Mouse (Mus musculus): ENCODE results near the gene Trabd2b. TPM values are rescaled to one million over a fixed set of nuclear protein-coding genes. Genes with fewer than 3 reads are reported as not detected.

The Trabd2b gene
- polyA plus RNA-seq, 2 experiments from 2014 or later, result not detected

DNA sequence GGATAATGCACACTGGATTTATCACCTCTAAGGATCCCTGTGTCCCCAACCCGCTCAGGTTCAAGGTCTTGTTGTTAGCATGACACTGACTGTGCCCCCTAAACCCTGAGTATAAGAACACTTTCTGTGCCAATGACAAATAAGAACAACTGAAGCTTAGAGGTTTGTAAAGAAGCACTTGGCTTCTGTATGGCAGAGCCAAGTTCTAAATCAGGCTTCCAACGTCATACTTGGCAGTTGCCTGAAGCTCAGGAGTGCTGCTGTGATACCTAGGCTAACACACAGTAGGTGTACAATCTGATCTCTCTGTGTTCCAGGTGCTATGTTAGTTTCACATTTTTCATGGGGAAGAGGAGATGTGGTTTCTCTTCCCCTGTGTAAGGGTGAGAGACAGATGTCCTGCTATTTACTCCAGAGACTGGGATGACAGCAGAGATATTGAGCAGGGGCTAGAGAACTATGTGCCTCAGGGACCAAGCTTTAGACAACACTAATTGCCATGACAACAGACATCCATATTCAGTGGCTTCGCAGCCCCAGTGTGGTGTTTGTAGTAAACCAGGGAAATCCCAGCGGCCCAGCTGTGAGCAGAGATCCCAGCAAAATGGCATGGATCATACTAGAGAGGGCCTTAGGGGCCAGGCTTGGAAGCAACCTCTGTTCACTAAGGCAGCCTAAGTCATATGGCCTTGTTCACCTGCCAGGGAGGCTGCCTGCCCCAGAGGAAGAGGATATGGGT is 89.3 kb downstream of the Trabd2b start:
- ATAC-seq, result no peak

DNA sequence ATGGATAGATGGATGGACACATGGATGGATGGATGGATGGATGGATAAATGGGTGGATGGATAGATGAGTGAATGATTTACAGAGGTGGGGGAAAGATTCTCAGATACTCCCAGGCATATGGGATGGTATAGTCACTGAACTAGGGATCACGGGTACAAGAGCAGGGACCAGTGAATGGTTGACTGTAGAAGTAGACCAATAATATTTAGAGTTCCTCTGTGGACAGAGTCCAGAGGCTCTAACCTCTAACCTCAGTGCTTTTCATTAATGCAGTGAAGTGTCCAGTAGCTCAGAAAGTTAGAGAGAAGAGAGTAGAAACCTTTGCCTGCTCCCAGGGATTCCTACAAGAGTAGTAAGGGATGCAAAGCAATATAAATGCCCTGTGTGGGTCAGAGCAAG is 93.1 kb downstream of the Trabd2b start:
- no peak for ATAC-seq

DNA sequence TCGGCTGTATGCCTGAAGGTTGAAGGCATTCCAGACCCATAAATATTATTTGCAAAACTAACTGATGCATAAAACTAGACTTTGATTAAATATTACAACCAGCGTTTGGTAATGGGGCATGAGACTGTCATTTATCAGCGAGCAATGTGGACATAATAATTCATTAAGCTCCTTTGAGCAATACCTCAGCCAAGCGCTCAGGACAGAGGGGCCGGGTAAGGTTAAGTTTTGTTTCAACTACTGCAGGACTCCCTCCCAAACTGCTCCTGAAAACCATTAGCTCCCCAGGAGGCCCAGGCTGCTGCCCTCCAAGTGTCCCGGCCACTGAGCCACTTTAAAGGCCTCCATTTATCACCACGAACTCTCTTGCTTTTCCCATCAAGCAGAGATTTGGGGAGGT is 93.8 kb downstream of the Trabd2b start:
- ATAC-seq, result no peak

DNA sequence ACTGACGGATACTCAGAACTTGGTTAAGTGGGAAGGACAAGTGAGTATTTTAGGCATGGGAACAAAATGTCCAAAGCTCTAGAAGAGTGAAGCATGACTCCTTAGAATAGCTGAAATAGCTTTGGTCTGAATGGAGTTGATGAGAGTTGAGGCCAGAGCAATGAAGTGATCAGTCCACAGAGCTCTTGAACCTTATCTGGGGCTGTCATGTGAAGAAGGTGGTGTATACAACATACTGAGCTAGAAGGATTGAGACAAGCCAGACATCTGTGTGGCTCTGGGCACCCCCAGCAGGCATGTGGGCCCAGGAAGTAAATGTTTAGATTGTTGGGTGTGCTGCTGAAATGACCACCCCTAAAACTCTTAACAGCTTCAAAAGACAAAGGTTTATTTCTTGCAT is 94.5 kb downstream of the Trabd2b start:
- ATAC-seq, result no peak

DNA sequence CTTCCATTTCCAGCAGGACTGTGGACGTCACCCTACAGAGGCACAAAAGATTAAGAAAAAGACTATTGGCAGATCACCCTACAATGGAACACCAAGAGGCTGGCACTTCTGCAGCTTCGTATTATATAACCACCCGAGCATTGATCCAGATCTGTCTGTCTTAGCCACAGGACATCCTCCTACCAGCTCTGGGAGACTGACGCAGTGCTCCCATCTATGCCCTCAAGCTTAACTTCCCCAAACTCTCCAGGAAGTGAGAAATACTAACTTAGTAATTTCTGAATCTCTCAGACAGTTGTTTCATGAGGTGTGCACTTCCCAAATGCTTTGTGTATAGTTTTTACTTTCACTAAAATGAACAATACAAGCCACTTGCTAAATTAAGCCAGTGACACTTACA is 95.1 kb downstream of the Trabd2b start:
- no peak for ATAC-seq

DNA sequence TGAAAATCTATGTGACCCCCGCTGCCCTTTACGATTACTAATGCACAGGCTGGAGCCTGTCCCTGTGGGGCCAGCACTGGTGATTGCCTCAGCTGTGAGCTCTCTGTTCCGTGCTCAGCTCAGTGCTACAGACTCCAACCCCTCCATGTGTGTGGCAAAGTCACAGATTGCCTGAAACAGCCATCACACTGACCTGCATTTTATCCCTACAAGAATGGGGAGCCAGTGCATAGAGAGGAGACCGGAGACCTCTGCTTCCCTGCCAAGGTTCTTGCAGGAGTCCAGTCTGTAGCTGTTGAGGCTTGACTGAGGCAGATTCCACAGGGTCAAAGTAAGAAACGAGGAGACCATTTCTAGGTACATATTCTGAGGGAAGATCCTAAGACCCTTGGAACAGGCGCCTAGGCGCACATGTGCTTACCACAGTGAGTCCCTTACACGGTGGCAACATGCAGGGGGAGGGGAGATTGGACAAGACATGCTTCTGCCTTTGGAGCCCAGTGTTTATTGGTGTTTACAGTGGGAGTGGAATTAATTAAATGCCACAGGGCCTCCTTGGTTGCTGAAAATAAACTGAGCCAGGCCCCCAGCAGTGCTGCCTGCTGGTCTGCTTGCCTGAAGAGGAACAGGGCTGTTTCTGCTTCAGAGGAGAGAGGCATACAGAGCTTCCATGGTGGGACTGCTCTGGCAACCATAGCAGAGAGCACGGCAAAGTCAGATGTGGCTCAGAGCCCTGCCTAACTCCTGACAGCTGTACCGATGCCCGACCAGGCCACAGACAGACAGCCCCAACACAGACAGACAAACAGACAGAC is 97.9 kb downstream of the Trabd2b start:
- ATAC-seq, result no peak

DNA sequence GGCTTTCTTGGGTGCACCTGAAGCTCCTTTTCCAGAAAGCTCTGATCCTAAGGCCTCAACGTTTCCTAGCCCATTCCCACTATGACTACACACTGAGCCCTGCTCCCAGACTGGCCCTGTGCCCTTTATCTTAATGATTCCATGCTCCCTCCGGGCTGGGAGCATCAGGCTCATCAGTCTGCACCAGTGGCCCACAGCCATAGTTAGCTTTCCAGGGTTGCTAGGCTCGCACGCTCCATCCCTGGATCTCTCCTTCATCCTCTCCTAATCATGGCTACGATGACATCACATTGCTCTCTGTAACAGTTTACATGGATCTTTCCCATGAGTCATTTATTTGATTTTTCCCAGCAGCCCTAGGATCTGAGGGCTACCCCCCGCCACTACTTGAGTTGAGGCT is 103.1 kb downstream of the Trabd2b start:
- no peak for ATAC-seq

DNA sequence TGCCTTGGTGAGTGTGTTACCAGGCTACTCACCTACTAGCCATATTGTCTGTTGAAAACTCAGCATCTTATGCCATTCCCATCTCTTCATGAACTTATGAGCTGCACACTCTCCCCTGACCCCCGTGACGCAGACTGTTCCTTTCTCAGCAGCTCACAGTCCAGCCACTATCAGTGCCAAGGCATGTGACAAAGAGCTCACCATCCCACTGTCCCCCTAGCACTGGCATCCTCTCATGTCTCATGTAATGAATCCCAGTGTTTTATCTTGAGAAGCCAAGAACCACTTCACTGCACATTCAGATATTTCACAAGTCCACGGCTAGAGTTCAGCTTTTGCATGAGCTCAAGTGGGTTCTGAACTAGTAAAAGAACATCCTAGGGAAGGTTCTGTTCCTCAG is 105.1 kb downstream of the Trabd2b start:
- no peak for ATAC-seq

DNA sequence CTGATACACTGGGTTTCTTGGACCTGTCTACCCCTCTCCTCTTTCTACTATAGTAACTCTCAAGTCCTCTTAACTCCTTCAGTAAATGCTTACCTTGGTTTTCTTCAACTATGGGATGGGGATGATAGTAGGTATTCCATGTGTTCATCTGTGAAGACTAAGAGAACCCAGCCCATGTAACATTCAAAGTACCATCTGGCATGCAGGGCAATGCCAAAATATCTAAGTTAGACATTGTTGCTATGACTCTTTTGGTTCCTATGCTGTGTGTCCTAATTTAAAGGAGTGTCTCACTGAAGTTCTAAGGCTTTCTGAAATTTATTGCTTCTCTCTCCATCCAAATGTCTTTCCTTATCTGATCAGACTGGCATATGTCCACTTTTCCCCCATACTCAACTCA is 106.6 kb downstream of the Trabd2b start:
- no peak for ATAC-seq

DNA sequence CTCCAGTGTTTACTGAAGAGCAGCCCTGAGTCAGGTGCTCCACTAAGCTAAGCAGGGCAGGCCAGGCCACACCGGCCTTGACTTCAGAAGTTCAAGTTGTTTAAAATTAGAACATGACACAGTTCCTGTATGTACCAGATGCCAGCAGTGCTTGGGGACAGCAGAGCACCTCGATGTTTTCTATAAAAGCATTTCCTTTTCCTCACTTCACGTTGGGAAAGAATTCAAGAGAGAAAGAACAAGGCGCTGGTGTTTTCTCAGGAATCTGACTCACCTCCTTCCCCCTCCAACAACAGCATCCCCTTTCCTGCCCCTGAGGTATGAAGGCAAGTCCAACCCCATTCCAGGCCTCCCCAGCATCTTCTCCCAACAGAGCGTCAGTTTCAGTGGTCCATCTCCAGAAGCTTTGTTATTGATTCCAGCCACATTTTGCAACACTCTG is 108.8 kb downstream of the Trabd2b start:
- no peak for ATAC-seq

DNA sequence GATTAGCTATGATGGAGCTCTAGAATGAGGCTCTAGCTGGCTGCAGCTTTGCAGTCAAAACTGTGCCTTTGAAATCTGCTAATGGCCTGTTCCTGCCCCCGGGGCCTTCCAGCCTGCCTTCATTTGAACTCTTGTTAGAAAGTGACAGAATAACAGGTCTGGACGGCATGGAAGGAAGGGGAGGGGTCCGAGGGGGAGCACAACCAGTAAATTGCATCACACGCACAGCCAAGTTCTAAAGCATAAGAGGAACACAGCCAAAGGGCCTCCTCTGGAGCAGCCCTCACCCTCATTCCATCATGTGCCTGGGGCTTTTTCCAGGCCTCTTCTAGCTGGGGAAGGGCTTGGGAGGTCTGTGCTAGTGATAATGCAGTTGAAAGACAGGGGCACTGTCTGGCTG is 110.1 kb downstream of the Trabd2b start:
- no peak for ATAC-seq

DNA sequence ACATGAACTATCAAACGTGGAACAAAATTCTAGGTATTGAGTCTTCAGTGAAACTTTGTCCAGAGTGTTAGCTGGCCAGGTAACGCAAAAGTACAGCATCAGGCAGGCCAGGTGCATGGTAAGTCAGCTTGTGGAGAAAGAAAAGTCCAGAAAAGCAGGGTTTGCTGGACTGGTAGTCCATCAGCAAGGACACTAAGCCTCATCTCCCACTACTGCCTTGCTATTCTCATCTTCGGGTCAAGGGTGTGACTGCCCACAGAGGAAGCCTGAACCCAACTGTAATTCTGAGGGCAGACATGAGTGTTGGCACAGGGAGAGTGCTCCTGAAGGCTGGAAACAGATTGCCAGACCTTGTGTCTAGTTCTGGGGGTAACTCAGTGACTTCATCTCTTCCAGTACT is 111.5 kb downstream of the Trabd2b start:
- no peak for ATAC-seq

DNA sequence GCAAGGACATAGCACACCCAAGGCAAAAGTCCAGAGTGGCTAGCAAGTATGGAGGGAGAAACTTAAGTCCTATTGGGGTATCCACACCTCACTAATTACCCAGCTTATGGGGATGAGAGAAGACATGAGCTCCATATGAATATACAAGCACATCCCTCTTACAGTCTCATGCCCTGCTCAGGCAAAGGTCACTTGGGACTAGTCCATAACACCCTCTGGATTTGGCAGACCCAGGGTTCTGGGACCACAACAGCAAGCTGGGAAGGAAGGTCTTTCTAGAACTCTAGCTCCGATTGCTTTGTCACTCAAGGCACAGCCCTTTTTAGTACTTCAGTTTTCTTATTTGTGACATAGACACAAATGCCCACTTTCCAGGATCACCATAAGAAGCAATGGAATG is 112.0 kb downstream of the Trabd2b start:
- ATAC-seq, result no peak

DNA sequence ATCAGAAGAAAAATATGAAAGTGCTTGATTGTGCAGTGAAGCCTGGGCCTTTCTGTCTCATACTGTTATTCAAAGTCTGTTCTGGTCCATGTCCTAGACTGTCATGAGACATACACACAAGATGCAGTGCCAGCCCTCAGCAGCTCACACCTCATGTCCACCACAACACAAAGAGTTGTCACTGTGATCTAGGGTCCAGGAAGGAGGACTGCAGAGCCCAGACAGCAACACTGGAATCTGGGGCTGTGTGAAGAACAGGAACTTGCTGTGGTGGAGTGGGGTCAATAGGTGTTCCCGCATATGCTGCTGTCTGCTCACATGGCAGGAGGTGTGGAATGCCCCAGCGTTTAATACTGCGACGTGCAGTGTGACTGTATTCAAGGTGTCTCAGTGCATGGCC is 112.8 kb downstream of the Trabd2b start:
- no peak for ATAC-seq

DNA sequence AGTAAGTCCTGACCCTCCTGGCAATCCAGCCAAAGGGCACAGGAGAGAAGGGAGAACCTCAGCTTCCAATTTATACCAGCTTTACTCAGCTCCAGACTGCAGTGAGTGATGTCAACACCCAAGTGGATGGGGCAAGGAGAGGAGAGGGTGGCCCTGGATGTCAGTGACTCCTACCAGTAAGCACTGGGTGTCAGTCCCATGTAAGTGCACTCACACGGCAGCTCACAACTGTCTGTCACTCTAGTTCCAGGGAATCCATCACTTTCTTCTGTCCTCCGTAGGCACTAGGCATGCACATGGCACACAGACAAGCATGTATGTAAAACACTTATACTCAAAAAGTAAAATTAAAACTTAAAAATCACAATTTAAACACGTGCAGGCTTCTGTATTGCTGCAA is 113.4 kb downstream of the Trabd2b start:
- no peak for ATAC-seq

DNA sequence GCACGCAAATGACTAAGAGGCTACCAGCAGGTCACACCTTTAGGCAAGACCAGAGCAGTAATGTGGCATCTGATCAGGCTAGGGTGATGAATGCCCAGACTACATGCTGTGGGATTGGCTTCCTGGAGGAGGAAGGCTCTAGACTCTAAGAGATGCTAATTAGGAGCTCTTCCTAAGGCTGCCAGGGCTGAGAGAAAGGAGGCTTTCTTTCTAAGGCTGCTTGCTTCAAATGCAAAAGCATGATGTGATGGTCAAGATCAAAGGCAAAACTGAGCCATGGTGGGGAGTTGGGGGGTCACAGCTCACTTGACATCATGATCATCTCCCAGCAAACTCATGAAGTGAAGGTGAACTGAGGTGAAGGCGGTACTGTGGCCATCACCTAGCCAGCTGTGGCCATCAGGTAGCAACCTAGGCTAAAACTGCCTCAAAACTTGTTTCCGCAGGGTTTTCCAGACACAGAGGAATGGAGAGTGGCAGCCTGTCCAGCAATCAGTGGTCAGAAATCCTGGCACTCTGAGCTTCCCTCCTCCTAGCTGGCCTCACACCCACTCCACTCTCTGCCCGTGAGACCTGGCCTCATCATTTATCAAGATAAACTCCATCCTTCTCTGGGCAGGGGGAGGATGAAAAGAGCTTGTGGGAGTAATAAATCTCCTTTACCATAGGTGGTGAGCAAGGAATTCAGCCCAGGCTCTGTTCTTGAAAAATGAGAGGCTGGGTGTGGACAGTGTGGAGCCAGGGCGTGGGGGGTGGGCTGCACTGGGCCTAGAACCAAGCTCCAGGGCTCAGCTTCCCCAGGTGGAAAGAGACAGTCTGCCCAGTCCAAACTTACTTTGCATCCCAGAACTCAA is 117.0 kb downstream of the Trabd2b start:
- ATAC-seq, result no peak

DNA sequence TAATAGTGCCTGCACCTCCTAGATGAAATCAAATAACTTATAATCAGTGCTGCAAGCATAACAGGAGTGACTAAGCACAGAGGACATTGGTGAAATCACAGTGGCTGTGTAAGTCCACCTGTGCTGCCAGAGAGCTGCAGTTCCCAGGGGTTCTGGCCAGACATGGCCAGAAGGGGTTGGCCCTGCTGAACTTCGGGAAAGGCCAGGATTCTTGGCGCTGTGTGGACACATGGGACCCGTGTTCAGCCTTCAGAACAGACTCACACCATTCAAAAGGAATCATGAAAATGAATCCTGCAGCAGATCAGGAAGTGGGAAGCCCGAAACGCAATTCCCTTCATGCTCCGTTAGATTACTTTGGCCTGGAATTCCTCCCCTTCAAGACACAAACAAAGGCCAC is 125.1 kb downstream of the Trabd2b start:
- ATAC-seq, result no peak

DNA sequence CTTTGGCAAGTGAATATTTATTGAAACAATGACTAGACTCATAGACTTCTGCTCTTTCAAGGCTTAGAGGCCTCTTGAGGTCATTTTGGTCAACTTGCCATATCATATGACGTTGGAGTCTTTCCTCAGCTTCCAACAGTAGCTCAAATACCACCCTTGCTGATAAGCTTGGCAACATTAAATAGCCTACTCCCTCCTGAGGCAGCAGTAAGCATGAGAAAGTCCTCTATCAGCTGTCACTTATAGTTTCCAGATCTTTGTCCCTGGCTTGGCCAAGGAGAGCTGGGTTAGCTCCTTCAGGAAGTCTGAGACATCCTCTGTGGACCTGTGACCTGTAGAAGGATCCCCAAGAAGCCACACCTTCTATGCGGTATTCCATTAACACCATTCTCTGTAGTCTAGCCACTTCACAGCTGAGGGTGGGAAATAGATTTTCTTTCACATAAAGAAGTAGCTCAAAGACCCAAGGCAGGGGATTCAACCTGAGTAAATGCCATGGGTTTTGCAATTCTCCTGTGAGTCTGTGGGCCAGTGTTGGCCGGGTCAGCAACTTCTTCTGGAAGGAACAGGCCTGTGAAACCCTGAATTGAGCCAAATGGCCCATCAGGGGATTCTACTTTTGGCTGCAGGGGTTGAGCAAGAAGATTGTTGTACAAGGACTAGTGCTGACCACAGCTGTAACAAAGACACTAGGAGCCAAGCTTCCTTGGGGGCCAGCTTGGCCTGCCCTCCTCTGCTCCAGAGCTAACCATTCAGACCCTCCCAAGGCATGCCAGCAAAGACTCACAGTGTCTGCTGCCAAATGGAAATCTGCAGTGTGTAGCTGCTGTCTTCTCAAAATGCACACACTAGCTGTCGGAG is 127.6 kb downstream of the Trabd2b start:
- no peak for ATAC-seq

DNA sequence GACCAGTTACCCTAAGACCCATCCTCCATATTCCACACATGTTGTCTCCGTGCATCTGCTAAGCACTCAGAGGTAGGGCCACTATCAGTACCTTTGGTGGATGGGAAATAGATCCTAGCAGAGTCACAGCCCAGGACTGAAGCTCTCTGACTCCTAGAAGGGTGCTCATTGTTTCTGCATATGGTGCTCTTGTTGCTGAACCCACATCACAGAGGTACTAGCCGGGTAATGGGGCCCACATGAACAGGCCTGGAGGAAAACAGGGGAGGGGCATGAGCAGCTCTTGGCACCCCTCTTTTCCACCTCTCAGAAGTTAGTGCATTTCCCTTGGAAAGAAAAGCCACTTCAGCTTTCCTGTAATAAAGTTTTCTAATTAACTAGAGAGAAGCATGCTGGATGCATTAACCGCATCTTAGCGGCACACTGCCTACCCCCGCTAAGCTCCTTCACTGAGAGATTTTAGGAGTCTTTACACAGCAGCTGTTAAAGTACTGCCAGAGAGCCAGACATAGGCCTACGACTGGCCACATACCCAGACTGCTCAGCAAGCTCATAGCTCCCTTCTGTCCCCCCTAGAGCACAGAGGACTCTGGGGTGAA is 131.0 kb downstream of the Trabd2b start:
- no peak for ATAC-seq

DNA sequence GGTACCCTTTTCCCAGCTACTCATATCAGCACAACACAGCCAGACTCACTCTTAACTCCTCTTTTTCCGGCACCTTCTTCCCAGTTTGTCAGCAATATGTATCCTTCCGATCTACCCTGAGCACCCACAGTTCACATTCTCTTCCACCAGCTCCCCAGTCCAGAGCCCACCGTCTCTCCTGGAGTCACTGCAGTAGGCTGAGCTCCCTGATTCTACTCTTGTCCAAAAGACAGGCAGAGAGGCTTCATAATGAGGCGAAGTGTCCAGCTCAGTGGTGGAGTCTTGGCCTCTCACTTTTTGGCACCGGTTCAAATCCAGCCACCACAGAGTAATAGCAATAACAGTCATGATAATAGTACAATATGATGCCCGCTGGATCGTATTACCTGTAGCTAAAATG is 133.5 kb downstream of the Trabd2b start:
- no peak for ATAC-seq

DNA sequence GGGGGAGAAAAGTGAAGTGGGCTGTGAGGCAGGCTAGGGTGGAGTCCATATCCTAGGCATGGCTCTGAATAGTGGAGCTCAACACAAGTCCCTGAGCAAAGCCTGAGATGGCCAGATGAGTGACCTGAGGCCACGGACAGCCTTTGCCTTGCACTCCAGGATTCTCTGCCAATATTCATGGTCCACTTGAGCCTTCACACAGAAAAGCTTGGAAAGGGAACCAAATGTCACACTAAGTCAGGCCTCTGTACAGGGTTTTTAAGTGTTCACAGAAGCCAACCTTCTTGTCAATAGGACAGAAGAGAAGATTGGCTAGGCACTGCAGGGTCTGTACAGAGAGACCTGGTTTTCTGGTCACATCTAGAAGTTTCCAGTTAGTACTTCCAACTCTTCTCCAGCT is 134.7 kb downstream of the Trabd2b start:
- no peak for ATAC-seq

DNA sequence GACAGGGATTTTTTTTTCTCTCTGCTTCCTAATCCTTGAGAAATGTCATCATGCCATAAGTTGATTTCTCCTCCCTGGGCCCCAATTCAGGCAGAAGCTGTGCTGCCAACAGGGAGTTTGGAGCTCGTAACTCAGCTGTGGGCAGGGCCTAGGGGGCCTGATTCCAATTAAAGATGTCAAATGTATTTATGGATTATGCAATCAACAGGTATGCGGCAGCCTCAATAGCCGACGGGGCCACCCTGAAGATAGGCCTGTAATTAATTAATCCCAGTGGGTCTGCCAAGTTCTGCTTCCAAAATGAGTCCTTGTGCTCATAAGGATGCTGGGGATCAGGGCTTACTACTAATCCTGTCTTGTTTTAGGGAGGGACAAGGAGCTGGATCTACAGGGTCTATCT is 135.6 kb downstream of the Trabd2b start:
- no peak for ATAC-seq
